Mouse (Mus musculus) lung, embryonic 15.5 days (tissue): ENCODE measurements around the gene Actn2. TPM values are rescaled to one million over a fixed set of nuclear protein-coding genes. Genes with fewer than 3 reads are reported as not detected.

Experiments used
- ATAC-seq: fragments of 200-750 bp; cut with Nextera tagmentation; 2 replicates; pipeline ENCODE4 v1.8.0; 2017; ENCODE audit warnings: moderate number of reproducible peaks, borderline replicate concordance; ENCODE audit not compliant: low FRiP score, low TSS enrichment; ENCODE audit errors: extremely low read depth
- H3K27ac ChIP-seq: fragments of 300-500 bp; sonication (generic); 2 replicates; pipeline ENCODE4 v1.5.1; 2015; ENCODE audit warnings: moderate library complexity, mild to moderate bottlenecking, inconsistent platforms
- H3K27me3 ChIP-seq: fragments of 300-500 bp; sonication (generic); 2 replicates; pipeline ENCODE4 v1.6.1; 2015; ENCODE audit warnings: inconsistent platforms
- H3K36me3 ChIP-seq: fragments of 300-500 bp; sonication (generic); 2 replicates; pipeline ENCODE4 v1.6.1; 2015; ENCODE audit warnings: inconsistent platforms
- H3K4me1 ChIP-seq: fragments of 300-500 bp; sonication (generic); 2 replicates; pipeline ENCODE4 v1.6.1; 2015; ENCODE audit warnings: inconsistent platforms
- H3K4me2 ChIP-seq: fragments of 300-500 bp; sonication (generic); 2 replicates; pipeline ENCODE4 v1.6.1; 2015; ENCODE audit warnings: inconsistent platforms, mild to moderate bottlenecking, moderate library complexity
- H3K4me3 ChIP-seq: fragments of 300-500 bp; sonication (generic); 2 replicates; pipeline ENCODE4 v1.5.1; 2015; ENCODE audit warnings: mild to moderate bottlenecking, inconsistent platforms
- H3K9ac ChIP-seq: fragments of 300-500 bp; sonication (generic); 2 replicates; pipeline ENCODE4 v1.6.1; 2015; ENCODE audit warnings: inconsistent platforms
- H3K9me3 ChIP-seq: fragments of 300-500 bp; sonication (generic); 2 replicates; pipeline ENCODE4 v1.6.1; 2016; ENCODE audit warnings: inconsistent platforms
- WGBS: fragments of 180-500 bp; shearing (Covaris S2); methylation state at CpG from one replicate; pipeline ENCODE4 v1.1.7; 2015; 5-methylcytosine and 5-hydroxymethylcytosine counted together
- polyA plus RNA-seq: library from polyadenylated mRNA; unstranded; fragments of >200 nt; fragmentation: Nextera tagmentation; extraction: Ambion mirVana; gene quantifications from 2 replicates; pipeline ENCODE4 v1.2.1, GENCODE M21; 2015

The Actn2 gene
- polyA plus RNA-seq, 1 experiment from 2014 or later: 33.0 TPM

GRCm38 (mm10) chr13:12311930-12312492, 28.5 kb downstream of the Actn2 start:
- Histone ChIP-seq H3K36me3 (no peaks in the 10 kb centered on the region), H3K9ac (no peak overlapping the region), H3K27me3 (no peaks in the 10 kb centered on the region), H3K27ac (no peak overlapping the region), H3K4me3 (no peak overlapping the region), H3K9me3 (no peaks in the 10 kb centered on the region), H3K4me1 (no peaks in the 10 kb centered on the region), H3K4me2 (no peak overlapping the region)
- 56% methylated on average over 10 of the region's 10 CpGs for WGBS
- ATAC-seq: no peak; the same call in 1 of the 2 replicates

GRCm38 (mm10) chr13:12311371-12311770, 29.2 kb downstream of the Actn2 start:
- WGBS: 66% methylated on average over 4 of the region's 4 CpGs
- H3K36me3 ChIP-seq: no peaks in the 10 kb centered on the region
- no peak overlapping the region for H3K27ac ChIP-seq
- no peak overlapping the region for H3K4me3 ChIP-seq
- H3K4me1 ChIP-seq: no peaks in the 10 kb centered on the region
- no peaks in the 10 kb centered on the region for H3K9me3 ChIP-seq
- no peak overlapping the region for H3K9ac ChIP-seq
- no peak for ATAC-seq
- H3K4me2 ChIP-seq: no peak overlapping the region
- H3K27me3 ChIP-seq: no peaks in the 10 kb centered on the region

- no peaks in the 10 kb centered on the region for H3K27me3 ChIP-seq
- no peaks in the 10 kb centered on the region for H3K4me1 ChIP-seq
- no peak overlapping the region for H3K9ac ChIP-seq
- no peaks in the 10 kb centered on the region for H3K9me3 ChIP-seq
- no peak overlapping the region for H3K4me3 ChIP-seq
- no peak for ATAC-seq
- no peaks in the 10 kb centered on the region for H3K36me3 ChIP-seq
- 66% methylated on average over 3 of the region's 3 CpGs for WGBS
- H3K27ac ChIP-seq: no peak overlapping the region
- no peak overlapping the region for H3K4me2 ChIP-seq
Measured at GRCm38 (mm10) chr13:12309446-12309845, 31.1 kb downstream of the Actn2 start.

GRCm38 (mm10) chr13:12308878-12309277, 31.7 kb downstream of the Actn2 start:
- ATAC-seq: no peak
- Histone ChIP-seq H3K36me3 (no peaks in the 10 kb centered on the region), H3K27me3 (no peaks in the 10 kb centered on the region), H3K4me1 (no peaks in the 10 kb centered on the region), H3K4me3 (no peak overlapping the region), H3K4me2 (no peak overlapping the region), H3K9ac (no peak overlapping the region), H3K9me3 (no peaks in the 10 kb centered on the region), H3K27ac (no peak overlapping the region)
- 77% methylated on average over 12 of the region's 12 CpGs for WGBS

GRCm38 (mm10) chr13:12308473-12308872, 32.1 kb downstream of the Actn2 start:
- Histone ChIP-seq H3K9ac (no peak overlapping the region), H3K27me3 (no peaks in the 10 kb centered on the region), H3K27ac (no peak overlapping the region), H3K4me1 (no peaks in the 10 kb centered on the region), H3K36me3 (no peaks in the 10 kb centered on the region), H3K4me3 (no peak overlapping the region), H3K9me3 (no peaks in the 10 kb centered on the region), H3K4me2 (no peak overlapping the region)
- ATAC-seq: no peak
- 81% methylated on average over 8 of the region's 8 CpGs for WGBS

- Histone ChIP-seq H3K4me2 (no peak overlapping the region), H3K27ac (no peak overlapping the region), H3K27me3 (no peaks in the 10 kb centered on the region), H3K4me3 (no peak overlapping the region), H3K4me1 (no peaks in the 10 kb centered on the region), H3K9ac (no peak overlapping the region), H3K9me3 (no peaks in the 10 kb centered on the region), H3K36me3 (no peaks in the 10 kb centered on the region)
- ATAC-seq: no peak
- 58% methylated on average over 4 of the region's 4 CpGs for WGBS
Measured at GRCm38 (mm10) chr13:12307286-12307685, 33.3 kb downstream of the Actn2 start.

GRCm38 (mm10) chr13:12305540-12305939, 35.0 kb downstream of the Actn2 start:
- ATAC-seq: no peak
- no peaks in the 10 kb centered on the region for H3K27me3 ChIP-seq
- no peak overlapping the region for H3K4me2 ChIP-seq
- no peaks in the 10 kb centered on the region for H3K36me3 ChIP-seq
- no peak overlapping the region for H3K4me3 ChIP-seq
- H3K9ac ChIP-seq: no peak overlapping the region
- H3K9me3 ChIP-seq: no peaks in the 10 kb centered on the region
- 80% methylated on average over 8 of the region's 8 CpGs for WGBS
- no peaks in the 10 kb centered on the region for H3K4me1 ChIP-seq
- no peak overlapping the region for H3K27ac ChIP-seq

GRCm38 (mm10) chr13:12304991-12305390, 35.6 kb downstream of the Actn2 start:
- Histone ChIP-seq H3K4me1 (no peaks in the 10 kb centered on the region), H3K27ac (no peak overlapping the region), H3K9ac (no peak overlapping the region), H3K4me3 (no peak overlapping the region), H3K27me3 (no peaks in the 10 kb centered on the region), H3K9me3 (no peaks in the 10 kb centered on the region), H3K4me2 (no peak overlapping the region), H3K36me3 (no peaks in the 10 kb centered on the region)
- no peak for ATAC-seq
- WGBS: 81% methylated on average over 5 of the region's 5 CpGs

- Histone ChIP-seq H3K9me3 (no peaks in the 10 kb centered on the region), H3K4me1 (0 out of 2 replicates have a peak, but pooled peaks cover 3% of the 10 kb centered on the region), H3K36me3 (no peaks in the 10 kb centered on the region), H3K4me3 (no peak overlapping the region), H3K4me2 (no peak overlapping the region), H3K9ac (no peak overlapping the region), H3K27me3 (no peaks in the 10 kb centered on the region), H3K27ac (no peak overlapping the region)
- ATAC-seq: no peak
- WGBS: 70% methylated on average over 6 of the region's 6 CpGs
Measured at GRCm38 (mm10) chr13:12297777-12298176, 42.8 kb downstream of the Actn2 start.

GRCm38 (mm10) chr13:12296701-12297100, 43.9 kb downstream of the Actn2 start:
- WGBS: 82% methylated on average over 3 of the region's 3 CpGs
- Histone ChIP-seq H3K9me3 (no peaks in the 10 kb centered on the region), H3K9ac (no peak overlapping the region), H3K27ac (no peak overlapping the region), H3K4me2 (no peak overlapping the region), H3K4me1 (0 out of 2 replicates have a peak, but pooled peaks cover 3% of the 10 kb centered on the region), H3K36me3 (no peaks in the 10 kb centered on the region), H3K4me3 (no peak overlapping the region), H3K27me3 (no peaks in the 10 kb centered on the region)
- ATAC-seq: no peak

- Histone ChIP-seq H3K4me2 (no peak overlapping the region), H3K27ac (no peak overlapping the region), H3K27me3 (no peaks in the 10 kb centered on the region), H3K9ac (no peak overlapping the region), H3K9me3 (no peaks in the 10 kb centered on the region), H3K4me3 (no peak overlapping the region), H3K4me1 (0 out of 2 replicates have a peak, but pooled peaks cover 3% of the 10 kb centered on the region), H3K36me3 (no peaks in the 10 kb centered on the region)
- WGBS: 61% methylated on average over 7 of the region's 7 CpGs
- ATAC-seq: peak; percentile 31; the same call in 1 of the 2 replicates
Measured at GRCm38 (mm10) chr13:12293810-12294209, 46.8 kb downstream of the Actn2 start.

- H3K27me3 ChIP-seq: no peaks in the 10 kb centered on the region
- no peak overlapping the region for H3K4me3 ChIP-seq
- 0 out of 2 replicates have a peak, but pooled peaks cover 3% of the 10 kb centered on the region for H3K4me1 ChIP-seq
- no peak overlapping the region for H3K4me2 ChIP-seq
- H3K9ac ChIP-seq: no peak overlapping the region
- no peak overlapping the region for H3K27ac ChIP-seq
- no peaks in the 10 kb centered on the region for H3K9me3 ChIP-seq
- WGBS: 92% methylated on average over 7 of the region's 7 CpGs
- no peak for ATAC-seq
- H3K36me3 ChIP-seq: no peaks in the 10 kb centered on the region
Measured at GRCm38 (mm10) chr13:12290700-12291099, 49.9 kb downstream of the Actn2 start.

- Histone ChIP-seq H3K27ac (peak overlapping the region; percentile 31; the same call in 1 of the 2 replicates), H3K9ac (no peak overlapping the region), H3K36me3 (no peaks in the 10 kb centered on the region), H3K4me2 (no peak overlapping the region), H3K9me3 (no peaks in the 10 kb centered on the region), H3K4me3 (no peak overlapping the region), H3K4me1 (no peaks in the 10 kb centered on the region), H3K27me3 (no peaks in the 10 kb centered on the region)
- WGBS: 35% methylated on average over 11 of the region's 11 CpGs
- peak; percentile 83; the same call in 1 of the 2 replicates for ATAC-seq
Measured at GRCm38 (mm10) chr13:12284528-12284927, 56.0 kb downstream of the Actn2 start.
